16 mouse cellular contexts compared by ENCODE assay signal in genomic region chr12:118338243-118338642, GRCm38 (mm10). TPM values are rescaled to one million over a fixed set of nuclear protein-coding genes. Genes with fewer than 3 reads are reported as not detected.
A peak's percentile ranks its signal among the peaks of the same experiment; 100 is the strongest.
DNase-seq lines count a peak whose midpoint lies in the region; ATAC-seq lines count a peak whose summit lies in the region.
"Had no signal": no experiment of that assay in that cellular context is flagged by ENCODE, and none has a peak within 500 bp of the region (broad histone marks: within the 10 kb centered on the region; RNA-seq: fewer than 3 reads in every experiment).

No protein-coding gene starts in this region.

- no peak overlapping the region for H3K4me2 ChIP-seq in liver, embryonic 11.5 days
- H3K4me2 ChIP-seq in liver, embryonic 15.5 days, result no peak overlapping the region
- H3K4me2 ChIP-seq in midbrain, embryonic 13.5 days (replicated peaks), result no peak overlapping the region
- H3K4me2 ChIP-seq: embryonic facial prominence, embryonic 13.5 days; forebrain, embryonic 13.5 days; heart, embryonic 12.5 days; hindbrain, embryonic 15.5 days had no signal

- H3K36me3 ChIP-seq in liver, embryonic 11.5 days (ENCODE audit: control insufficient read depth, insufficient read depth, low read length), result no peaks in the 10 kb centered on the region
- no peaks in the 10 kb centered on the region for H3K36me3 ChIP-seq in liver, embryonic 15.5 days (replicated peaks)
- H3K36me3 ChIP-seq in embryonic facial prominence, embryonic 10.5 days (replicated peaks), result no peaks in the 10 kb centered on the region
- H3K36me3 ChIP-seq in midbrain, embryonic 13.5 days, result no peaks in the 10 kb centered on the region
- H3K36me3 ChIP-seq: embryonic facial prominence, embryonic 13.5 days; heart, embryonic 12.5 days; hindbrain, embryonic 15.5 days had no signal

- no peaks in the 10 kb centered on the region for H3K9me3 ChIP-seq in liver, embryonic 11.5 days (ENCODE audit: control insufficient read depth, low read length)
- no peaks in the 10 kb centered on the region for H3K9me3 ChIP-seq in liver, embryonic 15.5 days (replicated peaks)
- H3K9me3 ChIP-seq in embryonic facial prominence, embryonic 10.5 days, result no peaks in the 10 kb centered on the region
- no peaks in the 10 kb centered on the region for H3K9me3 ChIP-seq in midbrain, embryonic 13.5 days
- H3K9me3 ChIP-seq: embryonic facial prominence, embryonic 13.5 days; forebrain, embryonic 13.5 days; heart, embryonic 12.5 days; hindbrain, embryonic 15.5 days had no signal

- H3K27ac ChIP-seq in liver, embryonic 11.5 days (ENCODE audit: low read depth, low read length), result no peak overlapping the region
- no peak overlapping the region for H3K27ac ChIP-seq in liver, embryonic 15.5 days (replicated peaks)
- no peak overlapping the region for H3K27ac ChIP-seq in embryonic facial prominence, embryonic 10.5 days (replicated peaks)
- no peak overlapping the region for H3K27ac ChIP-seq in midbrain, embryonic 13.5 days
- H3K27ac ChIP-seq: embryonic facial prominence, embryonic 13.5 days; forebrain, embryonic 13.5 days; gastrocnemius, adult 2 months; hindbrain, embryonic 15.5 days had no signal

- peak; percentile 89 for ATAC-seq in liver, embryonic 11.5 days (replicated peaks; ENCODE audit: low FRiP score)
- peak; percentile 37; the same call in 1 of the 2 replicates for ATAC-seq in liver, embryonic 15.5 days (ENCODE audit: insufficient read depth)
- ATAC-seq in midbrain, embryonic 13.5 days, result no peak
- ATAC-seq: forebrain, embryonic 13.5 days had no signal

- WGBS in liver, embryonic 11.5 days, result 45% methylated on average over 2 of the region's 2 CpGs
- 15% methylated on average over 2 of the region's 2 CpGs for WGBS in liver, embryonic 15.5 days (ENCODE audit: insufficient replicate concordance)
- 75% methylated on average over 2 of the region's 2 CpGs for WGBS in embryonic facial prominence, embryonic 10.5 days
- 76% methylated on average over 2 of the region's 2 CpGs for WGBS in midbrain, embryonic 13.5 days

- H3K27me3 ChIP-seq in liver, embryonic 11.5 days (replicated peaks; ENCODE audit: control insufficient read depth, insufficient read depth, low read length), result no peaks in the 10 kb centered on the region
- no peaks in the 10 kb centered on the region for H3K27me3 ChIP-seq in liver, embryonic 15.5 days
- H3K27me3 ChIP-seq in embryonic facial prominence, embryonic 10.5 days (replicated peaks; ENCODE audit: low read depth, poor library complexity, severe bottlenecking), result no peaks in the 10 kb centered on the region
- H3K27me3 ChIP-seq in midbrain, embryonic 13.5 days, result no peaks in the 10 kb centered on the region
- H3K27me3 ChIP-seq: embryonic facial prominence, embryonic 13.5 days; forebrain, embryonic 13.5 days; heart, embryonic 12.5 days; hindbrain, embryonic 15.5 days had no signal

- H3K9ac ChIP-seq in liver, embryonic 11.5 days (ENCODE audit: low read depth, low read length), result no peak overlapping the region
- H3K9ac ChIP-seq in liver, embryonic 15.5 days, result no peak overlapping the region
- no peak overlapping the region for H3K9ac ChIP-seq in midbrain, embryonic 13.5 days (replicated peaks)
- H3K9ac ChIP-seq: embryonic facial prominence, embryonic 13.5 days; forebrain, embryonic 13.5 days; heart, embryonic 12.5 days; hindbrain, embryonic 15.5 days had no signal

- no peak overlapping the region for H3K4me3 ChIP-seq in liver, embryonic 11.5 days (ENCODE audit: low read depth, low read length)
- H3K4me3 ChIP-seq in liver, embryonic 15.5 days (replicated peaks), result no peak overlapping the region
- no peak overlapping the region for H3K4me3 ChIP-seq in embryonic facial prominence, embryonic 10.5 days
- no peak overlapping the region for H3K4me3 ChIP-seq in midbrain, embryonic 13.5 days (replicated peaks)
- H3K4me3 ChIP-seq: embryonic facial prominence, embryonic 13.5 days; forebrain, embryonic 13.5 days; gastrocnemius, adult 2 months; heart, embryonic 12.5 days; hindbrain, embryonic 15.5 days had no signal

- DNase-seq in c-Kit-positive CD71-positive TER-119-positive erythroid progenitor cells, embryonic 14.5 days (ENCODE audit: low spot score), result peak; percentile 12
- DNase-seq in liver, embryonic 11.5 days (ENCODE audit: low spot score), result no peak
- no peak for DNase-seq in embryonic facial prominence, embryonic 10.5 days (ENCODE audit: low spot score)
- no peak for DNase-seq in cerebellum, adult 11-12 months
- no peak for DNase-seq in right cerebral cortex, postnatal 14 days
- DNase-seq: adrenal gland, postnatal 10 days; cerebellum, adult 2 months; cerebellum, postnatal 14 days; gastrocnemius, adult 2 months; gastrocnemius, postnatal 25 days had no signal

- peaks cover 5% of the 10 kb centered on the region for H3K4me1 ChIP-seq in liver, embryonic 11.5 days (replicated peaks; ENCODE audit: control insufficient read depth, insufficient read depth, low read length)
- H3K4me1 ChIP-seq in liver, embryonic 15.5 days (replicated peaks), result peaks cover 8% of the 10 kb centered on the region
- no peaks in the 10 kb centered on the region for H3K4me1 ChIP-seq in embryonic facial prominence, embryonic 10.5 days
- H3K4me1 ChIP-seq in midbrain, embryonic 13.5 days (replicated peaks), result no peaks in the 10 kb centered on the region
- H3K4me1 ChIP-seq: embryonic facial prominence, embryonic 13.5 days; forebrain, embryonic 13.5 days; heart, embryonic 12.5 days; hindbrain, embryonic 15.5 days had no signal

RNA-seq across cellular contexts. Expression of gene Sp4, which starts 37.0 kb away (rescaled TPM):
- 9.8 and 10.5 TPM in 2 replicates for polyA plus RNA-seq in liver, embryonic 11.5 days (2014; fragmentation: Nextera tagmentation; extraction: Ambion mirVana)
- 5.3 and 5.5 TPM in 2 replicates for polyA plus RNA-seq in liver, embryonic 15.5 days (2015; fragmentation: Nextera tagmentation; extraction: Ambion mirVana)
- polyA plus RNA-seq in embryonic facial prominence, embryonic 10.5 days (2016; fragmentation: Nextera tagmentation; extraction: Ambion mirVana), result 11.0 and 11.9 TPM in 2 replicates
- 24.1 and 25.8 TPM in 2 replicates for polyA plus RNA-seq in midbrain, embryonic 13.5 days (2015; fragmentation: Nextera tagmentation; extraction: Ambion mirVana)
